Mouse (Mus musculus): ENCODE data around the gene Stat5a. TPM values are rescaled to one million over a fixed set of nuclear protein-coding genes. Genes with fewer than 3 reads are reported as not detected.

The Stat5a gene
- total RNA-seq, 2 experiments from 2014 or later: 29.6 to 32.7 TPM

DNA sequence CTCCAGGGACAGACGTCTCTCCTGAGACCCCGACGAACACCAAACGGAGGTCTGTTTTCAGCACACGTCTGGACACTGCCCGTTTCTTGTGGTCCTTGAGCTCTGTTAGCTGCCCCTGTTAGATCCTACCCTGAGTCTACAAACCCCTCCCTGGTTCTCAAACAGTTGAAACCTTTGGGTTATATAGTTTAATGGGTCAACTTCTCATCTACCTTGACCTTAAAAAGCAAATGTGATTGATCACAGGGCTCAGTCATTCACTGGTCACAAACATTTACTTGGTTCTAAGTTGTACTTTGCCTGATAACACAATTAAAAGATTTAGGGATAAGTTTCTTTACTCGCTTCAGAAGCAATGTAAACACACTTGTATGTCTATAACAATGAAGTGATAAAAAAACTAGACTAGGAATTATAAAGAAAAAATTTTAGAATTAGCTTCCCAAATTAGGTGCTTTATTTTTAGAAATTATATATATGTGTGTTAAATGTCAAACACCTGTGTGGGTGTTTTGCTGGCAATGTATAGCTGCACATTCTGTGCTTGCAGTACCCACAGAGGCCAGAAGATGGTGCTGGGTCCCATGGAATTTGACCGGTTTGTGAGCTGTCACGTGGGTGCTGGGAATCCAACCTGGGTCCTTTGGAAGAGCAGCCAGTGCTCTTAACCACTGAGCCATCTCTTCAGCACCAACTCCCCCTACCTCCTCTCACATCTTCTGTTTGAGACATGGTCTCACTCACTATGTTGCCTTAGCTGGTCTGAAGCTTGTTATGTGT lies 22.0 kb upstream of the Stat5a start:
- DNase-seq: no peak

DNA sequence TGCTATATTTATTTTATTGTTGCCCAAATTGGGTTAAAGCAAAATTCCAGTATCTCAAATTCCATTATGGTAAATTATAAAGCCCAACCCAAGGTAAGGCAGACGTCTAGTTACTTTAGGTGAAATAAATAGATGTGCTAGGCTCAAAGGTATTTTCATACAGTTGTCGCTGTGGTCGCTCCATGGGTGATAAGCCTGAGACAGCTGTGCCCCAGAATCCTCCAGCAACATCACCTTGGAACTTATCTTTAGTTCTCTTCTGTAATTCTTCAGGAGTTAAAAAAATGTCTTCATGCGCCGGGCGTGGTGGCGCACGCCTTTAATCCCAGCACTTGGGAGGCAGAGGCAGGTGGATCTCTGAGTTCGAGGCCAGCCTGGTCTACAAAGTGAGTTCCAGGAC lies 20.3 kb upstream of the Stat5a start:
- no peak for DNase-seq

DNA sequence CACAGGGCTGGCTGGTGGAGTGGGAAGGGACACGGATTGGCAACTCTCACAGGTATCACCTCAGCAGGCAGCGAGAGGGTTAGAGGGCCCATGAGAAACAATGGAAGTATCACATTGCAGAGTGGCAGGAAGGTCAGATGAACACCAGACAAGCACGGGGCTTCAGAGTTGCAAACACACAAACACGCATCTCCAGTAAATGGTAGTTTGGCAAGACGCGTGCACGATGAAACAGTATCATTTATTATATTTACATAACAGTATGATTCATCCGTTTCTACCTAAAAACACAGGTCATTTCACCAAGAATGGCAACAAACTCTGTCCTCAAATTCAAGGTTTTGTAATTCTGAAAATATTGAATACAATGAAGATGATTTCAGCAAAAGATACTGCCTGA lies 19.6 kb upstream of the Stat5a start:
- DNase-seq: no peak

DNA sequence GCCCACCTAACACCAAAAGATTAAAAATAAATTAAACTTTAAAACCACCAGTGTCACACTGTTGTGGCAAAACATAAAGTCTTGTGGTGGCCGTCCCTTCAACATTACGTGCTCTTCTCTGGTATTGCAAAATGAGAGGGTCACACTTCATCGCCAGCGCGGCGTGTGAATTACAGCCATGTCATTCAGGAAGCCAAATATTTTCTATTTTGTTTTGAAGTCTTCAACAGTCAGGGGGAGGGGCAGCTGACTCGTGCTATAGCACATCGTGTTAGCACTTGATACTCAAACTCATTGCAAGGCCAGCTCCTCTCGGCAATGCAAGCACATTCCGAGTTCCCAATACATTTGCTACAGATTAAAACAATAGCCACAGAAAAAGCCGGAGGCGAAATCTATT lies 18.3 kb upstream of the Stat5a start:
- DNase-seq: no peak

DNA sequence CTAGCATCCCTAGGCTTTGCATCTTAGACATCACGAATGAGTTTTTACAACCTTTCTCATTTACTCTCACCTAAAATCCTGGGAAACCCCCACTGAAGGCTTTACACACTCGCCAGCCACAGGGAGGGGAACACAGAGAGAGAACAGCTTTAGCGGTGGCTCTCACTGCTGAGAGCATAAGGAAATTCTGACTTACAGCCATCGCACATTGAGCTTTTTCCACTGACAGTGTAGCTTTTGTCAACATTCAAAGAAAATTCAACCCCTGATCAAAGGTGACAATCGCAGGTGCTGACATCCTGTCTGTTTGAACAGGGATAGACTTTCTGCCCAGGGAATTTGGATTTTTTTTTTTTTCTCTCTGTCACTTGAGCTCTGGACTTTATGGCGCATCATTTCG lies 17.1 kb upstream of the Stat5a start:
- DNase-seq: no peak

DNA sequence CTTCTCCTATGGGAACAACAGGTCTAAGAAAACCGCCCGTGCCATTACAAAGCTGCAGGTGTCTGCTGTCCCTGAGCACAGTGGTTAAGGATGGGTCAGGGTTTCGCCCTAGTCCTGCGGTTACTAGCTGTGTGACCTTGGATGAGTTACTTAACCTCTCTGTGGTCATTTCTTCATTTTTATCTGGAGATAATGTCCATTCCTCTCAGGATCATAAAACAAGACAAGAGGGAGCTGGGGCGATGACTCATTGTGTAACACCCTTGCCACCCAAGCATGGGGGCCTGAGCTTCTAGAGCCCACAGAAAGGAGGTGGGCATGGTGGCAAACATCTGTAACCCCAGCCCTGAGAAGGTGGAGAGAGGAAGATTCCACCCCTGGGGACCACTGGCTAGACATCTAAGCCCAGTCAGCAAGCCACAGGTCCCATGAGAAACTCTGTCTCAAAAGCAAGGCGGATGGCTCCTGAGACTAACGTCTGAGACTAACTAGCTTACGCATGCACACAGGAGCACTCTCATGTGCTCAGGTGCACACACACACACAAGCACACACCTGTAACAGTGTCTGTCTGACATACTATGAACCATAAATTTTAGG lies 16.0 kb upstream of the Stat5a start:
- DNase-seq: no peak

DNA sequence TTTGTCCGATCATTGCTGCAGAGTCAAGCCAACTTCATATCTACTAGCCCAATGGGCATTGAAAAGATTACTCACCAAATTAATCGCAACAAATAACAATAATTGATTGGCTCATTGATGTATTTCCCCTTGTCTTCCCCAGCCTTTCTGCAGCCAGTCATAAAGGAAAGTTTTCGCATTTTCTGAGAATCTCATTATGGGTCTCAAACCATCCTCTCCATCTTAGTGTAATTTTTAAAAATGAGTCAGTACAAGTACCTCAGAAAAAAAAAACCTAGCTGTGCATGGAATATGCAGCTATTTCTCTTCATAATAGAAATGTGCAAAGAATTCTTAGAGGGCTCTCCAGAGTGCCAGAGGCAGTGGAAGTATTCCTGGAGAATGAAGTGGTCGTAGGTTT lies 15.0 kb upstream of the Stat5a start:
- DNase-seq: no peak

DNA sequence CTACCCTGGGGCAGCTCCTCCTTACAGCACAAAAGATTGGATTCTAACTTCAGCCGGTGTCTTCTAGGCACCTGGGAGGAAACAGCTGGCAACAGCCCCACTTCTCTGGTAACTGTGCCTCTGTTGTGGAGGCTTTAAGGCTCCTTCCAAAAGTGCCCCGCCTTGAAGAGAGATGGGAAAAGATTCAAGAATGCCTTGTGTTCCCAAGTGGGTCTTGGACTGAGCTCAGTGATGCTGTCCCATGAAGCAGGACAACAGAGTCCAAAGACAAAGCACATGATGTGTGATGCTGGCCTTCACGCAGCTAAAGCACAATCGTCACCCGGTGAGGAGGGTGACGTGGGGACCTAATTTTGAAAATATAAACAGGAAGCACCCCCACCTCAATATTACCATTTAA lies 13.4 kb upstream of the Stat5a start:
- DNase-seq: no peak

DNA sequence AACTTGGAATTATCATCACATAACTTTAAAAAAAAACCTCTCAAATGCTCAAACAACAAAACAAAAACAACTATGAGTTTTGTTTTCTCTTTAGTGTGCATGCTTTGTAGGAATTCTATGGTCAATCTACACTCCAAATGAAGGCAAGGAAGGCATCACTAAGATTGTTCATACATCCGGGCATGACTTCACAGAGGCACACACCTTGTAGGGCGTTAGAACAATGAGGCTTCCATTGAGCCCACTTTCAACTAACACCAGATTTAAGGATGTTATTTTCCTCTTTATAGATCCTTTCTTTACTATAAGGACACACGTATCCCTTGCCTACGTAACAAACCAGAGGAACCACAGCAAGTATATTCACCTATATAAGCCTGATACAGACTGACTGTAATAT lies 11.6 kb upstream of the Stat5a start:
- DNase-seq: no peak

DNA sequence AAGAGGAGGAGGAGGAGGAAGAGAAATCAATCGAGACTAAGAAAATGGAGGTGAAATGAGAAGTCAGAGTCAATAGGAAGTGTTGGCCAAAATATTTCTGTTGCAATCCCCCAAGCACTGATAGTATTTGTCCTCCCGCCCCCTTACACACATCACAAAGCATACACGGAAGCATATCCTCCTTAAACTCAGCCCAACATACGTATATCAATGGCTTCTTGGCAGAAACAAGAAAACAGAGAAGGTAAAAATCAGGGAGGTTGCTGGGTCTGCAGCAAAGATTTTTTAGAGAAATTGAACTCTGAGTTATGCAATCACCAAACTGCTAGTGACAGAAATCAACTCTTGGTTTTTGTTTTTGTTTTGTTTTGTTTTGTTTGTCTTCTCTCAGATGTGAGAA lies 11.1 kb upstream of the Stat5a start:
- no peak for DNase-seq

DNA sequence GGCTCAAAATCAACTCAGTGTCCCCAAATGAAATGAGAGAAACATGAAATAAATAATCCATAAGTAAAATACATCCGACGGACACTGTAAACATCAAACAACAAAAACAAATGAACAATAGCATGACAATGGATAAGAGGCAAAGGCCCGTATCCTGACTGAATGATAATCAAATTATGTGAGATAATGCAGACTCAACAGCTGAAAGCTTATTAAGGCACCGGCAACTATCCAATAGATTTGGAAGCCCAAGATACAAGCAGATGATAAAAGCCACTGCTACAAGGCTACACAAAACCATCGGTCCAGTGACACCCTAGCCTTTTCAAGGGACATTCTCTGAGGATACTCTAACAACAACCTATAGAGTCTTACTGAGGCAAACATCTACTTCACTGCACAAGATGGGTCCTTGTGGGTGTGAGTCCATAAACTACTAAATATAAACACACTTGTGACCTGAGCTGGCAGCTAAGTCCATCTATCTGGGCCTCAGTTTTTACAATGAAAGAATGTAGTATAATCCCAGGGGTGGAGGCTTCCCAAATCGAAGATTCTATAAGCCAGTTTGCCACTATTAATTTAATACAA lies 10.3 kb upstream of the Stat5a start:
- no peak for DNase-seq

DNA sequence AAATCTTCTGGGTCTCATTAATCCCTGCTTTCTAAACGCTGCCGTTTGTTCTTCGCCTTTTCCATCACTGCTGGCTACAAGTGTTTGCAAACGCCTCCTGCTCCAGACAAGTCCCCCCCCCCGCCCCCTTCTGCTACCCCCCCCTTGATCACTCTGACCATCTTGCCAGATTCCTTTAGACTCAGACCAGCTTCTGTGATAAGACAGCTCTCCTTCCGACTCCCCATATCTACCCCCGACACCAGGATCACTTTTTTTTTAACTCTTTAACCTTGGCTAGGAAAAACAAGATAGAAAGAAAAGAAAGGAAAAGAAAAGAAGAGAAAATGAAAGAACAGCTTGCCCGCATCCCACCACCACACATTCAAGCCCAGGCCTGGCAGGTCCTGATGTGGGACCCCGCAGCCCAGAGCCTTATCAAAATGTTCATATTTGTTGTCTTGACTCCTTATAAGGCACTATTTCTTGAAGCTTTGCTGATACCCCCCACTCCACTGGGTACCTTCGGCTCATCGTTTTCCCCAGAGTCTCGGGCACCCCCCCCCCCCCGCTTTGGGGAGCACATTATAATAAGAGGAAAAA lies 9.6 kb upstream of the Stat5a start:
- no peak for DNase-seq

DNA sequence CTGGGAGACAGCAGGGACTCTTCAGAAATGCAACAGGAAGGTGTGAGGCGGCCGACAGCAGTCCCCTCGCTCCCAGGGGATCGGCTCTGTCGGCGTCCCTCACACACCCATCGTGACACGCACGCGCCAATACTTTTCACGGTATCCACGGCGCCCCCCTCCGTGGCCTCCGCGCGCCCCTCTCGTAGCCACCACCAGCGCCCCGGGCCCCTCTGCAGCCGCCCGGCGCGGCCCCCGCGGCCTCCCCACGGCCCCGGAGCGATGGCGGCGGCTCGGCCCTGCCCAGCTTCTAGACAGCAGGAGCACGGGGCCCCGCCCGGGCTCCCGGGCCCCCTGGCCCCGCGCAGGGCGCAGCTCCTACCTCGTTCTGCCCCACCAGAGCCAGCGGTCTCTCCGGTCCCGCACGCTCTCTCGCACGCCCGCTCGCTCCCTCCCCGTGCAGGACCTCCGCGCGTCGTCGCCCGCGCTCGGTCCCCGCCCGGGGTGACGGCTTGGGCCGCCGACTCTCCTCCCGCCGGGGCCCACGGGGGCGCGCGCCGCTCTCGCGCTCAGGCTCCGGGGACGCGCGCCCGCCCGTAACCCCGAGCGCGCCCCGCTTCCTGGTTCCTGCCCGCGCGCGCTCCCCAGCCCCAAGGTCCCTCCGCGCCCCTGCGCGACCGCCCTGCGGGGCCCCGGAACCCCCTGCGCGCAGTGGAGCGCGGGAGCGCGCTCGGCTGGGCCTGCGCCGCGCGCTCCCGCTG lies 8.9 kb upstream of the Stat5a start, which contains the start of gene Stat5b:
Stat5b (minus strand) TSS at position 687 of the 740 bp plus-strand sequence.
- DNase-seq: peak; percentile 81

DNA sequence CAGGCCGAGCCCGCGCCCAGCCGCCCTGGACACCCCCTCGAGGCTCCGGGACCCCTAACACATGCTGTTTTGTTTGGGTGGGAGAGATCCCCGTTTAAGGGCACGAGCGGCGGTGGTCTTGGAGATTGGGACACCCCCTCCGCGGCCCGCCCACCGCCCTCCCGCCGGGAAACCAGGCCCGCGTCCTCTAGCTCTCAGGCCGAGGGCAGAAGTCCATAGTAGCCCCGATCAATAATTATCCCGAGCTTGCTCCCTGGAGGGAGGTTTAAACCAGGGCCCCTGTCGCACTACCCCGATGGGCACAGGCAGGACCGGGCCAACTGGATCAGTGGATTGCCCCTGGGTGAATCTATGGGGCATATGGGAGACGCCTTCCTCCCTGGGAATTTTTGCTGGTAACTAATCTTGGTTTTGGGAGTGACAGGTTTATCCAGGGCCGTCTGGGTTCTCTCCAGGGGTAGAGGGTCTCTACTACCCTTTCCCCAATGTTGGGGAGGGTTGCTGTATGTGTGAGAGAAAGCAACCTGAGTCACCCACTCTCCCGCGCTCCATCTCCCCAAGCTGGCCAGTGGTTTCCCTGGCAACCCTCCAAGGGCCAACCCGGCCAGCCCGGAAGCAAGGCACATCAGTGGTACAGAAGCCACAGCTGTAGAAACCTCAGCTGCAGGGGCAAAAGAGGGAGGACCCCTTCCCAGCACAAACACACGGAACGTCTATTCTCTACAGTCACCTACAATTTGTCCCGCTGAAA lies 8.2 kb upstream of the Stat5a start:
- peak; percentile 75 for DNase-seq

DNA sequence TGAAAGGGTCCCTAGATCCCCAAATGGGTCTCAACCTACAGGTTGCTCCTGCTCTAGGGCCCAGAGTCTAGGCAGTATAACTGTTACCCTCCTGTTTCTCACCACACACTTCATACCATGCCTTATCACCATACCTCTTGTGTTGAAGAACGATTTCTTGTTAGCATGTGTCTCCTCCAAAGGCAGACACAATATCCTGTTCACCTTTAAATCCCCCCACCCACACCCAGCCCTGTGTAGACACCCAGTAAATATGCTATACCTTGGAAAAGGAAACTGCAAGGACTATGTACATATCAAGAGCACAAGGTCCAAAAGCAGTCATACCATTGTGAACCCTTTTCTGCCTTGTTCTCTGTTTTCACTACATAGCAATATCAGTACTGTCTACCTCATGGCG lies 7.1 kb upstream of the Stat5a start:
- DNase-seq: no peak

DNA sequence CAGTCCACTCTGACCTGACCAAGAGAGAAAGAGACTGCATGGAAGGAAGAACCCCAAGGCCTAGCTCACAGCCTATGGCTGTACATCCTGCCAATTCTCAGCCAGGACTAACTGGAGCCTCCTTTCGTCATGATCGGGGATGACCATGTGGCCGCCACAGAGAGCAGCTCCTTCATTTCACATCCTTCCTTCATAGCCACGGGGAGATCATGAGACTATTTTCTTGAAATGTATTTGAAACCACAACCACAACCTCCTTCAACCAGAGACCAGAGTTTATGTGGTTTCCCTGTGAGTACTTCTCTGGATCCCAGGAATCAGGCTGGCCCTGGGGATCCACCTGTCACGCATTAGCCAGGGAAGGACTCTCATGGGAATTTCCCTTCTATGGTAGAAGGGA lies 6.1 kb upstream of the Stat5a start:
- no peak for DNase-seq

DNA sequence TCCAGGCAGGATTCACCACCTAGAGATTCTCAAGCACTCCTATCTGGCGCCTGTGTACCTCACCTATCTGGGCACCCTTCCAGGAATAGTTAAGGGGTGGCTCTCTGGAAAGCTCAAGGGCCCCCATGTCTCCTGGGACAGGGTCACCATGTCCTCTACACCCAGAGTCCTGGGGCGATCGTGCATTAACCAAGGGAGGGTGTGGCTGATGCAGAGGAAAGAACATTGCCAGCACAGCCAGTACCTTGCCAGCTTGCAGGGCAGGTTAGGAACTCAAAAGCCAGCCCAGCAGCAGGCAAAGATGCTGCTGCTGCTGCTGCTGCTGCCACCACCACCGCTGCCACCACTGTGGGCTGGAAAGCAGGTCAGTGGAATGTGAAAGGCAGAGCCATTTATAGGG lies 4.9 kb upstream of the Stat5a start:
- DNase-seq: no peak

DNA sequence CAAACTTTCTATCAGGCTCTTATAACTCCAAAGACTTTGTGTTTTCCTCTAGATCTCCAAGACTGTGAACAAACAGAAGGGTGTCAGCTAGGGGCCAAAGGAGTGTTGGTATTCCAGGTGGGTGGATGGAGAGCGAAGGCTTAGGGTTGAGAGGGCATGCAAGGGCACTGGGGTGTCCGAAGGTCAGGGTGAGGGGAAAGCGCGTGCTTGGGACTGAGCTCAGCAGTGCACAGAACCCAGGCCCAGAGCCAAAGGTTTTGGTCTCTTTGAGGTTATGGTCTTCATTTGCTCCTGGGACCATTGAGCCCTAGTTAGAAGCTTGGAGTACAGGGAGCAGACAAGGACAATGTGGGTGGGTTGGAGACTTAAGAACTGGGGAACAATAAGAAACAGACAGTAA lies 4.0 kb upstream of the Stat5a start:
- no peak for DNase-seq

DNA sequence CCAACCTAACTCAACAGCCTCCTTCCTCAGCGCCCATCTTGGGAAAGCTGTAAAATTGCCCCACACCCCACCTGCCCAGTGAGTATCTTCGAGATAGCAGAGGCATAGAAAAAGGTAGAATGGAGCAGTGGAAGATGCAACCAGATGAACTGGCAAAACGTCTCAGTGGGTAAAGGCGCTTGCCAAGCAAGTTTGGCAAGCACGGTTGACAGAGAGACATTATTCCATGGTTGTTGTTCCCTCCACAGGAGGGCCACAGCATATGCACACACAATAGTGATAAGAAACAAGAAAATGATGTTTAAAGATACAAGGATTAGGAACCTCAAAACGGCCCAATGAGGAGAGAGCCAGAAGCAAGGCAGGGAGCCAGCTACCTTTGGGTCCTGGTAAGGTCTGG lies 1.2 kb upstream of the Stat5a start:
- no peak for DNase-seq

DNA sequence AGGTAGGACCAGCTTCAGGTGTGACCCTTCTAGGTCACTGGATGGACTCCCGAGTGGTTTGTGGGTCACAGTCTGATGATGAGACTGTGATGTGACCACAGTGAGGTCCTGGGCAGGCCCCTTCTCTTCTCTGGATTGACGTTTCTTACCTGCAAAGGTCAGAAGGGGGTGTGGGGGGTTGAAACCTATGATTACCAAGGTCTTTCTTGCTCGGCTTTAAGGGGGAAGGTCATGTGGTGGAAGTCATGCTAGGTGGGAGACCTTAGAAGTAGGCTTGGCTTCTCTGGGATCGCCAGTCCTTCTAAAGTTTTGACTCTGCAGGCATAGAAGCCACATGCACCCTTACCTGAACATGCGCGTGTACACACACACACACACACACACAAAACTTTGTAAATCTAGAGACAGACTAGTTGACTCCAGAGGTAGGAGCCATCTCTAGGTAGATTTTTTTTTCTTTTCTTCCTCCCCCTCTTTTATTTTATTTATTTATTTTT lies 476 bp downstream of the Stat5a start:
- no peak for DNase-seq

DNA sequence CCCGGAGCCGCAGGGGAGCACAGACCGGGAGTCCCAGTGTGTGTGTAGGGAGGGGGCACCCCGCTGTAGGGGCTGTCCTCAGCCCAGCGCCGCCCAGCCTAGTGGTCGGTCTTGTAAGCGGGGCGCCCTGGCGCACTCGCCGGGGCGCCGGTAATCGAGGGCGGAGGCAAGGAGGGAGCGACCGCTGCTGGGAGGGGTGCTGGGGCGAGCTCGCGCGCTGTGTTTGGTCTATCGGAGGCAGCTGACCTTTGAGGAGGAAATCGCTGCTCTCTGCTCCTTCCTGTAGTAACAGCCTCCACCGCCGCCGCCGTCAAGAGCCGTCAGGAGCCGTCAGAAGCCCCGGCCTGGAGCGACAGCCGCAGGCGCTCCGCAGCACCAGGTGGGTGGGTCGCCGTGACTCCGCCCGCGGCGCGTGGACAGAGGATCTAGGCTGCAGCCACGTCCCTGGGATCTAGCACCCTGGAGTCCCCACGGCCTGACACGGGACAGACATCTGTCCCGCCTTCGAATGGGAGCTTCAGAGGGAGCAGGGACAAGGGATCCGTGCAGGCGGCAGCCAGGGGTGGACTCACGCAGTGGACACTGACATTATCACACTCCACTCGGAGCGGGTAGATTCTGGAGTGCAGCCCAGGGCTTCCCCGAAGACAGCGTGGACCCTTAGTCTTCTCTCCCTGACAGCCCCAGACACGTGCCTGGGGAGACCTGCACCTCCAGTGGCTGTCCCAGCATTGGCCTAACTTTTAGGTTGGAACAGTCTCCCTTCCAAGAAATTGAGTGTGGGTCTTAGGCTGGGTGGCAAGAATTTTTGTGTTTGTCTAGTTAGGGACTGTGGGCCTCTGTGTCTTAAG lies 1.3 kb downstream of the Stat5a start:
- peak; percentile 84 for DNase-seq

Measured in gastrocnemius, postnatal 10 days (tissue).